9 mouse cellular contexts compared by ENCODE assay signal in the genomic region with DNA sequence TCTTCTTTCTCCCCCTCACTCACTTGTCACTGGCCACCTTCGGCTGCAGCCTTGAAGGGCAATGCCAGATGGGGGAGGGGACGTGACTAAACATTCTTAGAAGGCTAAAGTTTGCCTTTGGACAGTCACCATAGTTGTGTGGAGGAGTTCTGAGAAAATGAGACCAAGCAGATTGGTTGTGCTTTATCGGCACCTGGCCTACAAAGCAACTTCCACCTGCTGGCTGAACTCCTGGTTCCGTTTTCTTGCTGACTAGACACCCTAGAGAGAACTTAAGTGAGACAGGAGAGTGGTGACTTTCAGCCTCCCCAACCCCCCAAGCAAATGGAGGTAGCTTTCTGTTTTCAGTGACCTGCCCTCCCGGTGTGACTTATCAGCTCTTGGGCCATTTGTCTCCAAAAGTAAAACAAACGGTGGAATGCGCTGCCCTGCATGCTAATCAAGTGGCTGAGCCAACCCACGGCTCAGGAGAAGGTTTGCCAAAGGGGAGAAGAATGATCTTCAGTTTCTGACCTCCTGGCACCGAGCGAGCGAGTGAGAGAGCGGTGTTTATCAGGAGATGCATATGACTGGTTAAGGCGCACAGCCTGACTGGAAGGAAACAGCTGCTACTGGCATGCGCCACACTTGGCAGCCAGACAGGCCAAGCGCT. TPM values are rescaled to one million over a fixed set of nuclear protein-coding genes. Genes with fewer than 3 reads are reported as not detected.
DNase-seq lines count a peak whose midpoint lies in the region; ATAC-seq lines count a peak whose summit lies in the region.
"Had no signal": no experiment of that assay in that cellular context is flagged by ENCODE, and none has a peak within 500 bp of the region (broad histone marks: within the 10 kb centered on the region; RNA-seq: fewer than 3 reads in every experiment).

No protein-coding gene starts in this region.

- DNase-seq in Muller cell, postnatal 12 days (ENCODE audit: inconsistent ontology term), result peak; percentile 75
- peak; percentile 81 to 86 for DNase-seq in cerebellum, postnatal 10 days
- DNase-seq in frontal cortex, postnatal 25 days (ENCODE audit: low spot score in 2 of 2), result peak; percentile 43 to 59
- peak; percentile 63 to 71 for DNase-seq in layer of hippocampus, postnatal 36 days
- peak; percentile 87 for DNase-seq in lung, postnatal 10 days
- peak; percentile 2 for DNase-seq in retina, postnatal 7 days (ENCODE audit: low read depth, low spot score)

- no peaks in the 10 kb centered on the region for H3K9me3 ChIP-seq in hindbrain, embryonic 12.5 days (replicated peaks)

- H3K4me3 ChIP-seq in hindbrain, embryonic 12.5 days, result peak overlapping the region; percentile 8; the same call in 1 of the 2 replicates
- H3K4me3 ChIP-seq: erythroblast, embryonic 14.5 days had no signal

- no peak overlapping the region for H3K9ac ChIP-seq in hindbrain, embryonic 12.5 days

- no peaks in the 10 kb centered on the region for H3K27me3 ChIP-seq in hindbrain, embryonic 12.5 days

- H3K36me3 ChIP-seq in hindbrain, embryonic 12.5 days, result no peaks in the 10 kb centered on the region

- H3K4me1 ChIP-seq in hindbrain, embryonic 12.5 days, result peaks cover 6% of the 10 kb centered on the region; the same call in 1 of the 2 replicates

- ATAC-seq in hindbrain, embryonic 12.5 days (ENCODE audit: low FRiP score), result no peak
- no peak for ATAC-seq in CD4-positive, CD25-positive, alpha-beta regulatory T cell, adult 4 months

- 9% methylated on average over 15 of the region's 15 CpGs for WGBS in hindbrain, embryonic 12.5 days

- no peak overlapping the region for H3K27ac ChIP-seq in hindbrain, embryonic 12.5 days

- H3K4me2 ChIP-seq in hindbrain, embryonic 12.5 days (replicated peaks), result peak overlapping the region; percentile 41

RNA-seq across cellular contexts. Expression of gene Rasgrp3, which starts 29.4 kb away (rescaled TPM):
- 7.2 and 8.0 TPM in 2 replicates for polyA plus RNA-seq in hindbrain, embryonic 12.5 days (2016; fragmentation: Nextera tagmentation; extraction: Ambion mirVana)
- 10 to 100 TPM; 11.9 to 12.2 TPM for total RNA-seq in layer of hippocampus, postnatal 36 days (2021)
- 1 to 10 TPM in 1 of 2 experiments, under 1 TPM in 1; 0.69 to 3.7 TPM for polyA plus RNA-seq in CD4-positive, CD25-positive, alpha-beta regulatory T cell, adult 4 months (2017; shearing (Covaris generic))
- polyA plus RNA-seq: erythroblast, embryonic 14.5 days had no signal

Comparison
In these comparisons a context has a peak if more than half of its experiments do, and no peak if none do; other contexts are left out.
1. DNase-seq: peak in every context shown above with its lines; median percentile 87 in lung, postnatal 10 days; 84 in cerebellum, postnatal 10 days; 75 in Muller cell, postnatal 12 days; 67 in layer of hippocampus, postnatal 36 days; 51 in frontal cortex, postnatal 25 days; 2 in retina, postnatal 7 days.